Mouse (Mus musculus): ENCODE results near the gene Plekhg2.

Plekhg2 gene

GRCm38 (mm10) chr7:28382981-28383396, 10.6 kb upstream of the Plekhg2 start:
- DNase-seq = peak; percentile 65 to 91

DNA sequence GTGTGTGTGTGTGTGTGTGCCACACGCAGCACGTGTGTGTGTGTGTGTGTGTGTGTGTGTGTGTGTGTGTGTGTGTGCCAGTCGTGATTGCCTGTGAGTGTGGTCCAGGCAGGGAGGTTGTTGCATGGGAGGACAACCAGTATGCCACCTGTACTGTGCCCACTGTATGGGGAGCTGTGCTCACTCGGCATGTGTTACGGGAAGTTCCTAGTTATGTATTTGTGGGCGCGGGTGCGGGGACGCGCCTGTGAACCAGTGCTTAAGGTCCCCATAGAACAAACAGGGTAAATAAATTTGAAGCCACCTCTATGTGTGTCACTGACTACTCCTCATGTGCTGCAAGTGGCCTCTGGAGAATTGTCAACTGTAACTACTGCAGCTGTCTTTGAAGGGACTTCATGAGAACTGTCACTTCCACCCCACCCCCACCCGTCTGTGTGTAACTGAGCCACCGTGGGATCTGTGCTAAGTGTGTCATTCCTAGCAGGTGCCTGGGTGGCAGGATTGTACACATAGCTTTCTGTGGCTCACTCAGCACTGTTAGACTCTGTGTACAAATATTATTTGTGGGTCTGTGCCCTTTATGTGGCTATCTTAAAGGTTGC, 10.1 kb upstream of the Plekhg2 start:
- no peak for DNase-seq

GRCm38 (mm10) chr7:28381938-28382337, 9.5 kb upstream of the Plekhg2 start:
- peak; percentile 91 to 96 for DNase-seq

GRCm38 (mm10) chr7:28381017-28381790, 8.8 kb upstream of the Plekhg2 start:
- peak; percentile 80 to 90 for DNase-seq

GRCm38 (mm10) chr7:28380237-28381016, 8.0 kb upstream of the Plekhg2 start, which contains the start of gene Zfp36:
Gene Zfp36, minus strand, starts transcription at chr7:28380253.
- DNase-seq = no peak

- DNase-seq = peak; percentile 98 to 99
Measured at GRCm38 (mm10) chr7:28378769-28379651, 6.6 kb upstream of the Plekhg2 start.

DNA sequence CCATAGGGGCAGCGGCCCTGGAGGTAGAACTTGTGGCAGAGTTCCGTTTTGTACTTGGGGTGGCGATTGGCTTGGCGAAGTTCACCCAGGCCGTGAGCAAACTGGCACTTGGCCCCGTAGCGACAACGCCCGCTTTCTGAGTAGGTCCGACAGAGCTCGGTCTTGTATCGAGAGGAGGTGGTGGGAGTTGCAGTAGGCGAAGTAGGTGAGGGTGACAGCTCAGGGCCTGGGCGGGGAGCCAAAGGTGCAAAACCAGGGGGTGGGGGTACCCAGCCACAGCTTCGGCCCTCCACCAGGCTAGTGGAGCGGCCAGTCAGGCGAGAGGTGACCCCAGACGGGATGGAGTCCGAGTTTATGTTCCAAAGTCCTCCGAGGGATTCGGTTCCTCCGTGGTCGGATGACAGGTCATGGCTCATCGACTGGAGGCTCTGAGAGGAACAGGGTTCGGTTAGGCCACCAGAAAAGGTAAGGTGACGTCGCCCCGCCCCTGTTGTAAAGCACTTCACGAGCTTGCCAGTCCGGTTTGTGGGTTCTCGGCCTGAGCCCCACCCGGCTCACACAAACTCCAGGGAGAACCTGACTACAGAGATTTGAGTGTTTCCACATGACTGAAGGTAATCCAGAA, 5.8 kb upstream of the Plekhg2 start:
- peak; percentile 84 to 94 for DNase-seq

- DNase-seq = peak; percentile 16 to 59
Measured at GRCm38 (mm10) chr7:28377190-28378065, 5.0 kb upstream of the Plekhg2 start.

- DNase-seq = peak; percentile 91 to 99
Measured at GRCm38 (mm10) chr7:28376011-28376771, 3.8 kb upstream of the Plekhg2 start.

DNA sequence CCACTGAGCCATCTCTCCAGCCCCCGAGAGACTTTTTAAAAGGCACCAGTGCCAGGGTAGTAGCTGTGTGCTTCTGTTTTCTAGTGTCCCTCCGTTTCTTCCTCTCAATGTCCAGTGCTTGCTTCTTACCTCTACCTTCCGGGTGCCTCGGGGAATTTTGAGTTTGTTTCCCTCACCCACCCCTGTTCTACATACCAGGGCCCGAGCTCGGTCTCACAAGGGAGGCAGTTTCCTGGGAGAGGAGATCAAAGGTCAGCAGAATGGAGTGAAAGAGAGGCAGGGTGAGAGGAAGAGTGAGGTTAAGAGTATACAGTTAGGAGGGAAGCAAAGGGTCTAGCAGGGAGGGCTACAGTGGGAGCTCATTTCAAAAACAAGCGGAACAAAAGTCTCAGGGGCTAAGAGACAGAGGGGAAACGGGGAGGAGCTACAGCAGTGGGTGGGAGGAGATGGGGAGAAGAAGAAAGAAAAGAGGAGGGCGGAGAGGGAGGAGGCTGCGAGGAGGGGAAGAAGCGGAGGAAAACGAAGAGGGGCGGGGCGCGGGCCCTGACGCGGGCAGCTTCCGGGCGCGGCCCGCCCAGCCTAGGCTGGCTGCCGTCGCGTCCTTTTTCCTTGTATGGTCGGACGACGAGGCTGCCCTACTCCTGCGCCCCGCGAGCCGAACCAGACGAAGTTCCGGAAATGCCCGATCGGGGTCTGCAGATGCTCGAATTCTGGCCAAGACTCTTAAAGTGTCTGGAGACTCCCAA, 3.0 kb upstream of the Plekhg2 start:
- peak; percentile 94 to 97 for DNase-seq

- peak in 1 of 2 experiments; percentile 39 for DNase-seq
Measured at GRCm38 (mm10) chr7:28374647-28375046, 2.2 kb upstream of the Plekhg2 start.

DNA sequence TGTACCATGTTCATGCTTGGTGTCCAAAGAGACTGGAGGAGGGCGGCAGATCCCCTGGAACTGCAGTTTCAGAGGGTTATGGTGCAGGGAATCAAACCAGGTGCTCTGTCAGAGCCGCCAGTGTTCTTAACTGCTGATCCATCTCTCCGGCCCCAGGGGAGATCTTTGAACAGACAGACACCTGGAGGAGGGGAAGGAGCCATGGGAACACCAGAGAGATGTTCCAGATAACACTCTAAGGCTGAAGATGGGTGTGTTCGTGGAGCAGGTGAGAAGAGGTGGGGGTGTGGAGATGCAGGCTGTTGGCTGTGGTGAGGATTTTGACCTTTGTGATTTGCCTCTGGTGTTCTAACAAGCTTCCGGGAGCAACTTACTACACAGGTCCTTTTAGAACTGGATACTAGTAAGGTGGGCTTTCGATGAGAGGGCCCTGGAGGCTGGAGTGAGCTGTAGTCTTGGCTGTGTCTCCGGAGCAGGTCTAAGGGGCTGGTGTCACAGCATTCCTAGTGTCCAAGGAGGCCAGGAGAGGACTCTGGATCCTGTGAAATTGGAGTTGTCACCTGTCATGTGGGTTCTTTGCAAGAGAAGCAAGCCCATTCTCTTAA, 1.6 kb upstream of the Plekhg2 start:
- DNase-seq = peak in 1 of 2 experiments; percentile 51

GRCm38 (mm10) chr7:28373131-28373581, 757 bp upstream of the Plekhg2 start:
- DNase-seq = peak; percentile 80 to 94

GRCm38 (mm10) chr7:28371514-28371989, 847 bp downstream of the Plekhg2 start:
- DNase-seq = peak; percentile 70 to 85

DNA sequence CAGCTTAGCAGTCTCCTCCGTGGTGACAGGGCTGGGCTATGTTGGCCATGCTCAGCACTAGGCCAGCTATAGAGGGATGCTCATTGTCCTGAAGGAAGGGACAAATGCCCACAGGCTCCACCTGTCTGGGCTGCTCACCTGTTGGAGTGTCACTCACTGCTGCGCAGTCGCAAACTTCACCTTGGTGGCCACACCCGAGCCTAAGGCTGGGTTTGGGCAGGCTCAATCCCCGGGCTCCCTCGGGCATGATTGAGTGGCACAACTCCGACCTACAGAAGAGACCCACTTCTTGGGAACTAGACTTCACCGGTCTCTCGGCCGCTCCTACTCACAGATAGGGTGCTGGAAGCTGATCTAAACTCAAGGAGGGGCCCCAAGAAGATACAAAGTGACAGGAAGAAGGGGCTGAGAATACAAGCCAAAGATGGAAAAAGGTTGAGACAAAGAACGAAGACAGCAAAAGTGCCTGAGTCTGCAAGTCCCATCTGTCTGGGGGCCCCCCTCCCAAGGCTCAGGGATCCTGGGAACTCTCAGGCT, 1.4 kb downstream of the Plekhg2 start:
- DNase-seq = peak in 1 of 2 experiments; percentile 44

- DNase-seq = peak in 1 of 2 experiments; percentile 39
Measured at GRCm38 (mm10) chr7:28370051-28370450, 2.3 kb downstream of the Plekhg2 start.

DNA sequence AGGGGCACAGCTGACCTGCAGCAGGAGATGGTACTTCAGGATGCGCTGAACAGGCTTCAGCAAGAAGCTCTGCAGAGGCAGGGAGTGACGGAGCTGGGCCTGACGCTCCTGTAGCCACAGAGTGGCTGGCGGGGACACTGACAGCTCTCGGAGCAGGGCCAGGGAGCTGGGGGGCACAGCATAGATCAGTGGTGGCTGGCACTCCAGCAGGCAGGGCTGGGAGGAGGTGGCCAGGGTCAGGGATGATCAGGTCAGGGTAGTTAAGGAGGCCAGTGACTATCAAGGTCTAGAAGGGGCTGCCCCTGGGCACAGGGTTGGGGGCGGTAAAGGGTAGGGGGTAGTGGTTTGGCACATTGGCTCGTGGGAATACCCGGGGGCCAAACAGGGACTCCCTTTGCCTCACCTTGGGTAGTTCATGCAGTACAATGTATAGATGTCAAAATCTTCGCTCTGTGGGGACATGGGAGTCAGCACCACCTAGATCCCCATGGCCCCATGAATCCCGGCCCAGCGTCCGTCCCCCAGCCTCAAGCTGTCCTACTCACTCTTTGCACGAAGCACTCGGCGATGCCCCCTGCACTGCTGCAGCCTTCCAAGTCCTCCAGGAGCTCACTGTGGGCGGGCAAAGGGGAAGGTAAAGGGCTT, 4.0 kb downstream of the Plekhg2 start:
- peak in 1 of 2 experiments; percentile 33 for DNase-seq
